Mouse (Mus musculus) spleen, postnatal 10 days (tissue): ENCODE measurements around the gene Nol3.

Experiments used
- DNase-seq, 2 experiments: peaks; one replicate each; pipeline ENCODE4 v3.0.0; 2021 to 2022; ENCODE audit warnings: low spot score in 2 of 2

Gene Nol3

DNA sequence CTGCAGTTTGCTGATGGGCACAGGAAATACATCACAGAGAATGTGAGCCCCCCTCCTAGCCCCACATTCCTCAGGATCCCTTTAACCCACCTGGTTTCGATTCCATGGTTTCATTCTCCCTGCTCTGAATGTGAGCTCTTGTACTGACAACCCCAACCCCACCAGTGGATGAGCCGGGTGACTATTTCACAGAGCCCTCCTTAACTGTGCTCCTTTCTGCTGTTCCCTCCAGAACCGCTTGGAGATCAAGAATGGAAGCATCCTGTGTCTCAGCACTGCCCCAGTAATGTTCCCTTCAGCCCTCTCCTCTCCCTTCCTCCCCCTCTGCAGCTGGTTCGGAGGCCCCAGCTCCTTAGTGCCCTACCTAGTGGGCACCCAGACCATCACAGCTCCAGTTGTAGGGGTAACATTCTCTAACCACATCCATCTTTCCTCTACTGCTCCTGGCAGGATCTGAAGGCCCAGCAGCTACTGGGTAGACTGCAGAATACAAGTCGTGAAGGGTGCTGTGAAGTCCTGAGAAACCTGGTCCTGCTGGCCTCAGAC, 30.3 kb downstream of the Nol3 start:
- no peak for DNase-seq

- no peak for DNase-seq
These were observed 31.7 kb downstream of the Nol3 start for GRCm38 (mm10) chr8:105307670-105308069.

DNA sequence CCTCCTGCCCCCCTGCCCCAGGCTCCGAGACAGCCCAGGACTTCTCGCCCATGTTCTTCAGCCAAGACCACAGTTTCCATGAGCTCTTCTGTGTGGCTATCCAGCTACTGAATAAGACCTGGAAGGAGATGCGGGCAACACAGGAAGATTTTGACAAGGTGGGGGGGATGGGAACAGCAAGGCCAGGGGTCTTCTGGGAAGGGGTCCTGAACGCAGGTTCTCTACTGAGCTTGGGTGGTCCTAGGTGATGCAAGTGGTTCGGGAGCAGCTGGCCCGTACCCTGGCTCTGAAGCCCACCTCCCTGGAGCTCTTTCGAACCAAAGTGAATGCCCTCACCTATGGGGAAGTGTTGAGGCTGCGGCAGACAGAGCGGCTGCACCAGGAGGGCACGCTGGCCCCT, 32.5 kb downstream of the Nol3 start:
- DNase-seq, result no peak

DNA sequence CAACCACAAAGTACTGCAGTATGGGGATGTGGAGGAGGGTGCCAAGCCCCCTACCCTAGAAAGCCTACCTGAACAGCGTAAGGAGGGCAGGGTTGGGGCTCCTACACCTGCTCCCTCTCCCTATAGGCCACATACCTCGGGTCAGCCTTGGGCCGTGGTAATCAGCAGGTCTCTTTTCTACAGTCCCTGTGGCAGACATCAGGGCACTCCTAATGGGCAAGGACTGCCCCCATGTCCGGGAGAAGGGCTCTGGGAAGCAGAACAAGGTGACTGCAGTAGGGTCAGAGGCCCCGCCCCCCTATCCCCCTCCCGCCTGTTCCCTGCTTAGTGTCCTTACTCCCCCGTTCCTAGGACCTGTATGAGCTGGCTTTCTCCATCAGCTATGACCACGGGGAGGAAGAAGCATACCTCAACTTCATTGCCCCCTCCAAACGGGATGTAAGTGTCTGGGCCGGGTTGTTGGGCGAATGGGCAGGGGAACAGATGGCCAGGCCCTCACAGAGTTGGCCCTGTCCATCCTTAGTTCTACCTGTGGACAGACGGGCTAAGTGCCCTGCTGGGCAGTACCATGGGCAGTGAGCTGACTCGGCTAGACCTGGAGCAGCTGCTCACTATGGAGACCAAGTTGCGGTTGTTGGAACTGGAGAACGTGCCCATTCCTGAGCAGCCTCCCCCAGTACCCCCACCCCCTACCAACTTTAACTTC, 33.4 kb downstream of the Nol3 start:
- DNase-seq, result no peak

DNA sequence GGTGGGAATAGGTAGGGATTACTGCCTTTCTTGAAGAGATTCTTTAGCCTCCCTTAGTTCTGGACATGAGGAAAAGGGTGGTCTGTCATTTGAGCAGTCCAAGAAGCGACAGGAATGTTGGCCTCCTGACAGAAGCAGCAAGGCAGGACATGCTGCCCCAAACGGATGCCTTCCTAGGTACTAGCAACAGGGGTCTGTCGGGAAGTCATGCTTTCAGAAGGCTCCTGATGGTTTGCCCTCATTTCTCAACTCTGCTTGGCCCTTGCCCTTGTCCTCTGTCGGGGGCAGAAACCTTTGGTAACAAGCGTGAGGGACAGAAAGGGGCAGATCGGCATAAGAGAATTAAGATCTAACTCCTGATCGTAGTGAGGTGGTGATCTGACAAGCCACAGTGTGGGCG, 34.2 kb downstream of the Nol3 start:
- no peak for DNase-seq

- DNase-seq, result no peak
These were observed 35.8 kb downstream of the Nol3 start for GRCm38 (mm10) chr8:105311718-105312117.

DNA sequence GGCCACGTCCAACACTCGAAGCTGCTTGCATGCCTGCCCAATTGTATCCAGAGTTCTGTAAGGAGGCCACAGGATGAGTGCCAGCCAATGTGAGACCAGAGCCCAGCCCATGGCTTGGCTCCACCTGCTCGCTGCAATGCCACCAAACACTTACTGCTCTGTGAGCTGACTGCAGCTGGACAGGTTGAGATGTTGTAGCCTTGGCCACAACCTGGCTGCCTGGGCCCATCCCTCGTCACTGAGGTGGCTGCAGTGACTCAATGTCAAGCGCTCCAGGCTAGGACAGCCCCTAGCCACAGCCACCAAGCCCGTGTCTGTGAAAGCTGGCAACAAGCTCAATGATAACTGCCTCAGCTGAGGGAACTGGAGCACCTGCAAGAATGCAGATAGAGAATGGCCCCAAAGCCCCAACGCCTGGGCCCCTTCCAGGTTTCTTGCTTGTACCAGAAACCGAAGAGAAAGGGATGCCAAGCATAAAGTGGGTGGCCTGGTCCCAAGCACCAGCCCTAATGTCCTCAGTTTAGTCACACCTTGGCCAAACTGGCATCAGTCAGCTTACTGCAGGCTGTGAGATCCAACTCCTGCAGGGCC, 37.0 kb downstream of the Nol3 start:
- DNase-seq, result no peak

GRCm38 (mm10) chr8:105313622-105314402, 37.9 kb downstream of the Nol3 start:
- DNase-seq, result no peak

- DNase-seq, result no peak
These were observed 39.3 kb downstream of the Nol3 start for GRCm38 (mm10) chr8:105315073-105315769.

GRCm38 (mm10) chr8:105317941-105318340, 42.0 kb downstream of the Nol3 start:
- DNase-seq, result no peak

DNA sequence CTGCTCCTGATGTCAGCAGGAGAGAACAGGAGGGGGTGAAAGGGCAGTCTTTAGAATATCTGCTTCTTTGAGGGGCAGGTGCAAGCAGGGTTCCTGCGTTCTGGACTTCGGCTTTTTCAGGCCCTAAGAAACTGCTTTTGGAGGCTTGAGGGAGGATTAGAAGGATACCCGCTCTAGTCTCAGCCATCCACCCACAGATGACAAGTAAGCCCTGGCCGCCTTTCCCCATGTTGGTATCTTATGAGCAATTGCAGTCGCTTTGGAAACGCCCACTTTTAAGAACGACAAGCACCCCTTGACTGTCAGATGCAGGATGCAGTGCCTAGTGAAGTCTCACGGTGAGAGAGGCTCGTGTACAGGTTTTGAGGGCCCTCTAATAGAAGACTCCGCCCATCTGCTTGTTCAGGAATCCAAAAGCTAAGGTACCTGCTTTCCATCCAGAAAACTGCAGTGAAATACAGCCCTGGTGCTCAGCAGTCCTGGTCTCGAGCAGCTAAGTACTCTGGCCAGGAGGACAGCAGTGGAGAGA, 42.8 kb downstream of the Nol3 start:
- no peak for DNase-seq

DNA sequence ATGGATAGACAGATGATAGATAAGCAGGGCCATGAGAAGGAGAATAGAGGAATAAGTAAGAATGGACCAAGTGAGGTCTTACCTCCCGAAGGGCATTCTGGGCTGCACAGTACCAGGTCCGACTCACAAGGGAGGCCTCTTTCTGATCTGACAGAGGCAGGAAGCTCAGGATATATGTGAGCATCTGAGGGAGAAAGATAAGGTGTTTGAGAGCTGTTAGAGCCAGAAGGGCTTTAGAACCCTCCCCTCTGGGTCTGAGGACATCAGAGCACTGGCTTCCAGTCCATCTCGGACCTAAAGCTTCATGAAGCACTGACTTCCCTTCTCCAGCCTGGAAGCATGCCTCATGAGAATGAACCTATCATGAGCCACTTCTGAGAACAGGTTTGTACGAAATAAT, 47.2 kb downstream of the Nol3 start:
- peak; percentile 58 to 59 for DNase-seq

DNA sequence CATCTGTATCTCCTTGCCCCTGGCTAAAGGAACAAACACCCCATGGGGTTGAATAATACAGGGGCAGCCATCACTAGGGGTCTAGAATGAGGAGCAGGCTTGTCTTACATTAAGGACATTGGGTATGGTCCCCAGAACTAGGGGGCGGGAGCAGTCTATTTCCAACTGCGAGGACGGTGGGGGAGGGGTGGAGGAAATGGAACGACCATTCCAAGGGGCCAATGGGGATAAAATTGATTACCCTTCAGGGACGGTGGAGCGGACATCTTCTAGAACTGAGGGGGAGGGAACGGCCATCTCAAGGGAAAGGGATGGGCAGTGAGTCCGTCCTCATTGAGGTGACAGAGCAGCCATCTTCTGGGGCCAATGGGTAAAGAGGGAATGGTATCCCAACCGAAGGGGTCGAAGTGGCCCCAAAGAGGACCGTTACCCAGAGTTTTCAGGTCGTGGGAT, 49.7 kb downstream of the Nol3 start:
- DNase-seq, result no peak

GRCm38 (mm10) chr8:105326141-105326672, 50.3 kb downstream of the Nol3 start, which contains the start of the genes Lrrc29 and Tmem208:
Gene Lrrc29 (minus strand): TSS chr8:105326278.
Gene Tmem208 (plus strand): TSS chr8:105326354.
- peak; percentile 98 to 99 for DNase-seq

- DNase-seq, result peak in 1 of 2 experiments; percentile 32
These were observed 51.0 kb downstream of the Nol3 start for GRCm38 (mm10) chr8:105326968-105327367.

DNA sequence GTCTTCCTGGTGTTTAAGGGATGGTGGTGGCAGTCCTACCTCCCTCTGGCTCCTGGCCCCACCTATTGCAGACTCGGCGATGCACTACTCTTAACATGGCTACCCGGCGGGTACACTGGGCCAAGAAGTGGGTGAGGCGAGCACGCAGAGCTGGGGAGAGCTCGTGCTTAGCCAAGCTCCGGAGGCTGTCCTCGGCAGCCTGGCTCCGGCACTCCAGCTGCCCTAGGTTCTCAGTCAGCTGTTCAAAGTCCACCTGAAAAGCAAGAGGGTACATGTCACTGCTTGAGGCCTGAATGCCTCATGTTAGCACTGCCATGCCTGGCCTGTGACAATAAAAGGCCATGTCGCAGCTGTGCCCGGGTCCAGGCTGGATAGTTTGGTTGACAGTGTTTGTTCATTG, 54.4 kb downstream of the Nol3 start:
- no peak for DNase-seq

GRCm38 (mm10) chr8:105331469-105331868, 55.5 kb downstream of the Nol3 start:
- no peak for DNase-seq
